Mouse (Mus musculus) embryonic facial prominence, embryonic 13.5 days (tissue): ENCODE results near the gene Pigs. TPM values are rescaled to one million over a fixed set of nuclear protein-coding genes. Genes with fewer than 3 reads are reported as not detected.

Experiments used
- polyA plus RNA-seq: library from polyadenylated mRNA; unstranded; fragments of >200 nt; fragmentation: Nextera tagmentation; extraction: Ambion mirVana; gene quantifications from 2 replicates; pipeline ENCODE4 v1.2.1, GENCODE M21; 2015

The Pigs gene
- polyA plus RNA-seq, 1 experiment from 2014 or later, result 75.7 TPM

Other genes with a start within 250 kb of the Pigs start
- gene Eral1, start 248.0 kb upstream of the Pigs start, polyA plus RNA-seq, result 34.8 and 39.0 TPM in 2 replicates
- 14.1 and 16.9 TPM in 2 replicates for gene Fam222b, start 233.8 kb upstream of the Pigs start, polyA plus RNA-seq
- 91.5 and 103 TPM in 2 replicates for gene Traf4, start 162.8 kb upstream of the Pigs start, polyA plus RNA-seq
- gene Nek8, start 151.7 kb upstream of the Pigs start, polyA plus RNA-seq, result 17.4 and 18.1 TPM in 2 replicates
- gene Tlcd1, start 151.7 kb upstream of the Pigs start, polyA plus RNA-seq, result 15.4 and 17.2 TPM in 2 replicates
- 1,597 and 1,678 TPM in 2 replicates for gene Rpl23a, start 144.8 kb upstream of the Pigs start, polyA plus RNA-seq
- 172 and 188 TPM in 2 replicates for gene Rab34, start 140.0 kb upstream of the Pigs start, polyA plus RNA-seq
- 3.2 and 4.1 TPM in 2 replicates for gene Proca1, start 135.0 kb upstream of the Pigs start, polyA plus RNA-seq
- gene Sdf2, start 82.7 kb upstream of the Pigs start, polyA plus RNA-seq, result 81.9 and 90.6 TPM in 2 replicates
- 30.3 and 32.2 TPM in 2 replicates for gene Supt6, start 82.4 kb upstream of the Pigs start, polyA plus RNA-seq
- gene 2610507B11Rik, start 66.7 kb upstream of the Pigs start, polyA plus RNA-seq, result 73.7 and 79.6 TPM in 2 replicates
- 0.28 TPM in 1 of 2 replicates, not detected in the other for gene BC030499, start 37.6 kb upstream of the Pigs start, polyA plus RNA-seq
- 36.4 and 44.3 TPM in 2 replicates for gene Spag5, start 26.9 kb upstream of the Pigs start, polyA plus RNA-seq
- 16.6 and 21.1 TPM in 2 replicates for gene Aldoc, start 5.4 kb upstream of the Pigs start, polyA plus RNA-seq
- gene Unc119, start 15.1 kb downstream of the Pigs start, polyA plus RNA-seq, result 66.7 and 71.4 TPM in 2 replicates
- gene Foxn1, start 58.1 kb downstream of the Pigs start, polyA plus RNA-seq, result 0.73 and 1.1 TPM in 2 replicates
- gene Slc13a2, start 93.8 kb downstream of the Pigs start, polyA plus RNA-seq, result 0.62 TPM in 1 of 2 replicates, not detected in the other
- 13.5 and 16.2 TPM in 2 replicates for gene Slc46a1, start 137.3 kb downstream of the Pigs start, polyA plus RNA-seq
- 2.6 and 3.2 TPM in 2 replicates for gene Sarm1, start 169.3 kb downstream of the Pigs start, polyA plus RNA-seq
- gene Vtn, start 170.7 kb downstream of the Pigs start, polyA plus RNA-seq, result 2.2 and 8.7 TPM in 2 replicates
- gene Sebox, start 175.0 kb downstream of the Pigs start, polyA plus RNA-seq, result not detected in 2 replicates
- gene Tmem199, start 183.8 kb downstream of the Pigs start, polyA plus RNA-seq, result 46.6 and 50.9 TPM in 2 replicates
- 168 and 182 TPM in 2 replicates for gene Poldip2, start 183.8 kb downstream of the Pigs start, polyA plus RNA-seq
- gene Tnfaip1, start 207.9 kb downstream of the Pigs start, polyA plus RNA-seq, result 73.0 and 78.1 TPM in 2 replicates
- 176 and 183 TPM in 2 replicates for gene Ift20, start 207.9 kb downstream of the Pigs start, polyA plus RNA-seq
- 61.0 and 66.7 TPM in 2 replicates for gene Tmem97, start 222.4 kb downstream of the Pigs start, polyA plus RNA-seq